Mouse (Mus musculus): ENCODE data around the gene Prep. TPM values are rescaled to one million over a fixed set of nuclear protein-coding genes. Genes with fewer than 3 reads are reported as not detected.

Gene Prep
- polyA plus RNA-seq, 1 experiment from 2014 or later = 26.9 TPM

Small RNA genes within 50 kb of the gene (microRNA-seq; reads per million reads assigned to microRNA genes)
- not detected for gene Gm23766

Other genes with a start within 250 kb of the Prep start
- 2.7 and 2.8 TPM in 2 replicates for gene Popdc3, start 110.9 kb downstream of the Prep start, polyA plus RNA-seq (2015; fragmentation: Nextera tagmentation; extraction: Ambion mirVana)

All from hindbrain, embryonic 16.5 days (tissue).